Mouse (Mus musculus): ENCODE measurements around the gene Klkb1.

- no peak for TF ChIP-seq CTCF (IDR thresholded peaks at IDR 0.05; ENCODE audit: low read depth)
- no peak for TF ChIP-seq EP300 (IDR thresholded peaks at IDR 0.05; ENCODE audit: low read depth)
Observed at GRCm38 (mm10) chr8:45261920-45262319, 32.7 kb downstream of the Klkb1 start, which contains the start of gene F11.
